Mouse (Mus musculus) heart, postnatal 25 days (tissue): ENCODE results near the gene Cldn20. TPM values are rescaled to one million over a fixed set of nuclear protein-coding genes. Genes with fewer than 3 reads are reported as not detected.

Experiments used
- DNase-seq: peaks from one replicate; pipeline ENCODE4 v3.0.0; 2022; ENCODE audit warnings: low spot score
- intact Hi-C: fragments of 180-260 bp; cut with DNase I; formaldehyde crosslinking; loops from one replicate; pipeline ENCODE4 v1.15.1; 2025
- total RNA-seq, 2 experiments: library from RNA; stranded (reverse); gene quantifications; 2 replicates each; pipeline ENCODE4 v1.2.3; 2021

Gene Cldn20
- not detected for total RNA-seq

DNA sequence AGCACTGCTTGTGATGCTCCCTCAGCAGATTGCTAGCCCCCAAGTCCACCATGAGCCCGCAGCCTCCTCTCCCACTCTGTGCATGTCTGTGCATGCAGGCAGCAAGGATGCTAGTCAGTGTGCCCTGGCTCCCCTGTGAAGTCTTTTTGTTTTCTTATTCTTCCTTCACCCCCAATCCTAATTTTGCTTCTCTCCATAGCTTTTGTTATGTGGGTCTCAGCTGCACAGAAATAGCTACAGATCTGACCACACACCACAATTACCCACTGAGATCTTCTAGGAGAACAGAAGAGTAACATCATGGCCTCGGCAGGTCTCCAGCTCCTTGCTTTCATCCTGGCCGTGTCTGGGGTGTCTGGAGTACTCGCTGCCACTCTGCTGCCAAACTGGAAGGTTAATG, at the start of gene Cldn20:
TSS of gene Cldn20 (plus strand) at position 301 of the 400 bp plus-strand sequence.
- no peak for DNase-seq
- intact Hi-C loops, result no loop called here

DNA sequence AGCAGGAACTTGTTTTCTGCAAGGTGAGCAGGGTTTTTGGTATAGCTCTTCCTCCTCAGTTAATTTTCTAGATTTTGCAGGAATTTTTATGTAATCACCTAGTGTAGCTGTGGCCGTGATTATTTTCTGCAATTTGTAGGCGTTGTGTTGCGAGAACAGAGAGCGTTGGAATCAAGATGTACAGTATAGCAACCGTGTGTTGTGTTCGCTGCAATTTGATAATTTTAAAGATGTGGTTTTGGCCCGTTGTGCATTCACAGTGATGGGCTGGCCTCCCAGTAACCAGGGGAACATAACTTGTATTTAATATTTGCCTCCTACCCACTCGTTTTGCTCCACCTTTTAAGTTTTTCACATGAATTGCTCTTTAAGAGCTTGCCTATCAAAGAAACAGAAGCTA, 49.3 kb upstream of the Cldn20 start:
- DNase-seq, result no peak

DNA sequence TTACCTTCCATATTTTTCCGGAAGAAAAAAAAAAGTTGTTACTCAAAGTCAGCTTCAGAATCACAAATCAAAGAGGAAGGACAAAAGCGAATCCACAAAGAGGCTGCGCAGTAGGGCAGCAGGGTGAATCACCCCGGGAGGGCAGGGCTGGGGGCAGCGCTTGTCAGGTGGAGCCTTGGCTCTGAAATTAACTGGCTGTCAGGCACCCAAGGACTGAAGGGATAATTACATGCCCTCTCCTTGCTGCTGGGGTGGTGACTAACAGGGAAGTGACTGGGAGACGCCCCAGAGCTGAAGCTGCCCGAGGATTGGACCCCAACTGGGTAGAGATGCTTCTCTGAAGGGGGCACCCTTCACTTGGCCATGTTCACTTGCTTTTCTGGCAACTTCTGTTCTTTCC, 46.5 kb upstream of the Cldn20 start:
- no peak for DNase-seq
- intact Hi-C loops, result no loop called here

More for the DNA sequence above, 49.3 kb upstream of the Cldn20 start:
- intact Hi-C loops, result no loop called here

DNA sequence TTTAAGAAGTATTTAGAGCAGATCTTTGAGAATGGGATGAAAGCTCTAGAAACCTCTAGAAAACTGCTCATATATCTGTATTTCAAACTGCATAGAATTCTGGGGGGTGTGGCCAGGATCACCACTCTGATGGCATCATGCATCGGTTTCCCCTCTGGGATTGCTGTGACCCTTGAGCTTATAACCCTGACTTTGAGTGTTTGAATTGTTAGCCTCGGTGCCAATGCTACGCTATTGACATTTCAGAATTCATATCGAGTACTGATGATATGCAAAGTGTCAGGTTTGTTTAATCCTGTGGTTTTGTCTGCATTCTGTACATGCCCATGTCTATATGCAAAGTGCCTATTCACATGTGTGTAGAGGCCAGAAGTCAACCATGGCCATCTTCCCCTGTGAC, 45.1 kb upstream of the Cldn20 start:
- DNase-seq, result no peak
- intact Hi-C loops, result no loop called here

DNA sequence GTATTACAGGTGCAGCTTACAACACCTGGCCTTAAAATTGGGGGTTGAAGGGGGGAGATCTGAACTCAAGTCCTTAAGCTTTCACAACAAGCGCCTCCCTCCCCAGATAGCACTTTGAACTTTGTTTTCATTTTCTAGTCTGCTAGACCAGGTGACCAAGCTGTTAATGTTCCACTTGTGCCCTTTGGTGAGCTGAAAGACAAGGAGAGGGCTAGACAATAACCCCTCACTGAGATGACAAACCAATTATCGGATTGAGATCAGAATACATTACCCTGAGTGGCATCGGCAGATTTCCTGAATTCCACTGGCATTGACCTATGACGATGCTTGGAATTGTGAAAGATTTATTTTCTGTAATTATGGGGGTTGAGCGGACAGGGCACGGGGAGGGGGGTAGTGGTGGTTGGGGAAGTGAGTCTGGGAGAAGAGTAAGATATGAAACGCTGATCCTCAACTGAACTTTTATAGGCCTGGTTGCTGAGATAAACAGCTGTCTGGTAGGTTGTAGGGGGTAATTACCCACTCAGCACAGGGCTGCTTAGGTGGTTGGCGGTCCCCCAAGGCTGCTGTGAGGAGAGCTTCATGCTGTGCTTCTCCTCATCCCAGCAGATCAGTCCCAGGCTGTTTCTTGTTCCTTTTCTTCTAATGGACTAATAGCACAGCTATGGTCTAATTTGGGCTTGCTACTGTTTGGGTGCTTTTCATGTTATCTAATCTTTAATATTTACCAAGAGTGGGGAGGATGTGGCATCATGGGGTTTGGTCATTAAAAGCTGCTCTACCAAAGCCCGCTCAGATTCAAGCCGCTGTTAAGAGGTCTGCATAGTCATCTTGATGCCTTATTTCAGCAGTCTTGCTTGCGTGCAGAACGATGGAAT, 44.4 kb upstream of the Cldn20 start:
- DNase-seq, result no peak
- intact Hi-C loops, result no loop called here

DNA sequence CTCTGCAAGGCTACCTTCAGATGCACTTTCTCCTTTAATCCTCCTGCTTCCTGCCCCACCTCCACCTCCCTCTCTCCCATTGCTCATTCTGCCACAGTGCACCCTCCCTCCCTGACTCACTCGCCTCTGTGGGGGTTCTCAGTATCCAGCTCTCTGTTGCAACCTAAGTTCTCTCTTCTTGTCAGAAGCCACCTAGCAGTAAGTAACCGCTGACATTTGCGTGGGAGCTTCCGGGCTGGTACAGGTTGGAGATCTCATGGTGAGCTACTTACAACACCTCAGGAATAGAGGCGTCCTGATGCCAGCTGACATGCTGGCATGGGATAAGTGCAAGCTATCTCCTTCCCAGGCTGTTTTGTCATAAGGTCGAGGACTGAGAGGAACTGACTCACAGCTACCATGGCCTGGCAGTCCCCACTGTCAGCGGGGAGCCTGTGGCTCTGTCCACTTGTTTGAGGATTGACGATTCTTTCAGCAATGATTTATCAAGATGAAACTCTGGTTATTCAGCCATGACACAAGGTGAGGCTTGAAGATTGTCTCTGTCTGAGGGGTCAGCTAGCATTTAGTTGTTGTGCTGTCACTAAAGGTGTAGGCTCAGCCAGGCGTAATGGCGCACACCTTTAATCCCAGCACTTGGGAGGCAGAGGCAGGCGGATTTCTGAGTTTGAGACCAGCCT, 42.0 kb upstream of the Cldn20 start:
- intact Hi-C loops, result no loop called here
- no peak for DNase-seq

DNA sequence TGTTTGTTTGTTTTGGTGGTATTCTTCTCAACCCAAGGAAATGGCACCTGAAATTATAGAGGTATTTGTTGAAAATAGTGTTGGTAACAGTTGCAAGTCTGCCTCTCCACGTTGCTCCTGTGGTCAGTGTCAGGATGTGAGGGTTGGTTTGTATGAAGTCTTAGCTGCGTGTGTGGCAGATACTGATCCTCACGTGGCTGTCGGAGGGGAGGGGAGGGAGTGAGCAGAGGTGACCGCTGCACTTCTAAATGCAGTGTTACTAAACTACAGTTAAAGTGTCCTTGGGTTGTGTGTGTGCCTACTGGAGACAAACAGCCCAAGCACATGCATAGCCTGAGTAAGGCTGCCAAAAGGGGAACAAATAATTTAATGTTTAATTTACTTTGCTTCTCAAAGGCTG, 41.3 kb upstream of the Cldn20 start:
- no peak for DNase-seq
- intact Hi-C loops, result no loop called here

DNA sequence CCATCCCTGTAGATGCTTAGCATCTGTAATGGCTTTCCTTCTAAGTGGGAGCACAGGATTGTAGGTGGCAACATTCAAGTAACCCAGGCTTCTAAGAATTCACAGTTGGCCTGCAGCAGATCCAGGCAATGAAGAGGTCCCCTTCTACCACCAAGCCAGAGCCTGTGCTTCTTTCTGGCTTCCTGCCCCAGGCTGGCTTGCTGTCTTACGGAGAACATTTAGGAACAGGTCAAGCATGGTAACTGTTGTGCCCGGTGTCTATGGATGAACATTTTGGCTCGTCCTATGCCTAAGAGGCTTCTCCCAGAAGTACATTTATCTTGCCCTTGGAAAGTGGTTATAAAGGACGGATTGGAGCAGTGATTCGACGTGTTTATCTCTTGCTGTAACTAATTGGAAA, 40.7 kb upstream of the Cldn20 start:
- intact Hi-C loops, result no loop called here
- no peak for DNase-seq

DNA sequence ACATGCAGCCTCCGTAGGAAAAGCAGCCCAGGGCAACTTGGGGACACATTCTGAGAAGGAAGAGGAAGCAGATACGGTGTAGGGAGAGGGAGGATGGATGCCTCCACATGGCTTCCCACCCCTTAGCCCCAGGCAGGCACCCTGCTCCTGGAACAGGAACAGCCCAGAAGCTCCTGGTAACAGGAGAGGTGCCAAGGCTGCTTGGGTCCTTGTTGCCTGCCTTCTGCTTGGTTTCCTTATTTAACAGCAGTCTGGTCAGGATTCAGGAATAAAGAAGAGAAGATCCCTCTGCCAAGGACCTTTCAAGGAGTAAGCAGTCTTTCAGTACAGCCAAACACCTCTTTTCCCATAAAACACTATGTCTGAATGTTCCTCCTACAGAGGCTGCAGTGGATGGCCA, 36.8 kb upstream of the Cldn20 start:
- DNase-seq, result no peak
- intact Hi-C loops, result no loop called here

DNA sequence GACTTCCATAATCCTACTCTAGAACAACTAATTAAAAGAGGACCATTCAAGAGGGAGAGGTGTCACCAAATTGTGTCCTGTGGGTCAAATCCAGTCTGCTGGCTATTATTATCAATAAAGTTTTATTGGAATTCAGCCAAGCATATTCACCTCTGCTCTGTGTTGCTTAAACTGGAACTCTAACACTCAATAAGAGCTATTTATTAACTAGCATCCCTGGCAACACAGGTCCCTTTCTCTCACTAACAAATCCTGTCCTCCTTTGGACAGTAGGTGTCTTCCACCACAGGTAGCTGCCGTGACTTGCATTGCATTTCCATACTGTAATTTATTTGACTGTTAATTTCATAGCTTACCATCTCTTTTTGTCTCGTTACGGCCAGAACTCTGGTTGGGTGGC, 36.3 kb upstream of the Cldn20 start:
- intact Hi-C loops, result no loop called here
- DNase-seq, result no peak

DNA sequence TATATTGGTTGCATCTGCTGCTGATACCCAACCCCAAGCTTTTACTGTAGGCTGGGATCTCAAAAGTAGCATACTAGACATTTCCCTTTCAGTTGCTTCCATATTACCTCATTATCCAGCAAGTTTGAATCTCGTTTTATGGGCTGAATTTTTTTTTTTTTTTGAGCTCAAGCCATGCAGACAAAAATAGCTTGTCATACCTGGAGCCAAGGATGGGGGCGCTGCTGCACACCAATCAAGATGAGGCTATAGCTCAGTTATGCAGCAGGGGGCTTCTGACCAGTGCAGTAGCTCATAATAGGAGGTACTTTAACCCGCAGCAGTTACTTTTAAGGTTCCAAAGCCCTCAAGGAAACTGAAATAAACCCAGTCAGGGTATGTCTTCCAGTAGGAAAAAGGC, 34.3 kb upstream of the Cldn20 start:
- DNase-seq, result no peak
- intact Hi-C loops, result no loop called here

DNA sequence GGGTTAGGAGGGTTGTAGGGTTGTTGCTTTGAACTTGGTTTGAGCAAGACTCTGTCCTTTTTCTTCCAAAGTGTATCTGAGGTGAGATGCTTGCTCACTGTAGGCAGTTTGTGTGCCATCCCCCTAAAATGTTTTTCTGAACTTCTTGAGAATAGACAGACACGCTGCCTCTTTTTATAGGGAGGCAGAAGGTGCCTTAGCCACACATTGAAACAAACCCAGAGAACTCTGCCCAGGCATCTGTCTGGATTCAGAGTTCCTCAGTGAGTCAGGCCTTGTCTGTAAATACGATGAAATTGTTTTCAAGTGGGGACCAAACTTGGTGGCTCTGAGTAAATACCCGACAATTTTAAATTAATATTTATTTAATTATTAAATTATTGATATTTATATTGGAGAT, 33.8 kb upstream of the Cldn20 start:
- intact Hi-C loops, result no loop called here
- DNase-seq, result no peak

DNA sequence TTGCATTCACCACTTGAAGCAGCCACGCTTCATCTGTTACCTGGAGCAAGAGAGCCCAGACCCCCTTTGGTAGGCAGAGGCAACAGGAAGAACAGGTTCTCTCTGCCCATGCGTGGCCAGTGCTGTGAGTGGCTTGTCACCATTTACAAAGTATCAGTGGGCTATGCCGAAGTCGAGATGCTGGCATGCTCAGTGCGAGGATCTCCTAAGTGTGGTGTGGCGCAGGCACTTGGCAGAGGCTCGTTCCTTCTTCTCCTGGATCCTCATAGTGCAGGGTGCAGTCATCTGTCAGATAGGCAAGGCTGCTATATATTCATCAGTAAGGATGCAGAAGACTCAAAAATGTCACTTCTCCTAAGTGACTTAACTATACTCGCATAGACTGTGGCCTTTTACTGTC, 32.9 kb upstream of the Cldn20 start:
- intact Hi-C loops, result no loop called here
- no peak for DNase-seq

DNA sequence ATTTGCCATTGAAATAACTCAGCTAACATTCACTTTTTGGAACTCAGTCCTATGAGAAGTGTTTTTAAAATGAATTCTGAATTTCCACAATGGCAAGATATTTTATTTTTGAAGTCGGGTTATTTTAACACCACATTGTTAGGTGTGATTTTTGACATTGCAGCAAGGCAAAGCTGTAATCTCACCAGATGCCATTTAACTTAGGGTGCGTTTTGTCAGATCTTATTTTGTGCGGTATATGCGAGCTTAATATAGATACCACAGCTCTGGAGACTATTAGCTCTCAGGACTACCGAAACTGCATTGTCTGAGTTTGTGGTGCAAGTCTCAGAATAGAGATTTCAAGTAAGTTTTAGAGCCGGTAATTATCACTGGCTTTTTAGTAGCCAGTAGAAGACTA, 32.3 kb upstream of the Cldn20 start:
- intact Hi-C loops, result no loop called here
- DNase-seq, result no peak

DNA sequence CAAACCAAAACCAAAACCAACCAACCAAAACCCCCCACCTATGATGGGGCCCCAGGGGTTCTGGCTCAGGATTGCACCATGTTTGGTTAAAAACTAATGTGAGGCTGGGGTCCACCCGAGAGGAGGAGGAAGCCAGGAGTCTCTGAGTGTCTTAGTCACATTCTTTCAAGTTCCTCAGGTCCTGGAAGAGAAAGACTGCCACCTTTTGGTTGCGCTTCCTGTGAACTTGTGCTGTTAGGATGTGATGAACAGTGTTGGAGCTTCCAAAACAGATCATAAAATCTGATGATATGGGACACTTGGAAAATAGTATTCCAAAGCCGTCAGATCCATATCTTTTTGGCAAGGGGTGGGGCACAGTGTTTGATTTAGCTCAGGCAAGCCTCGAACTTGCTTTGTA, 31.4 kb upstream of the Cldn20 start:
- DNase-seq, result no peak
- intact Hi-C loops, result no loop called here

DNA sequence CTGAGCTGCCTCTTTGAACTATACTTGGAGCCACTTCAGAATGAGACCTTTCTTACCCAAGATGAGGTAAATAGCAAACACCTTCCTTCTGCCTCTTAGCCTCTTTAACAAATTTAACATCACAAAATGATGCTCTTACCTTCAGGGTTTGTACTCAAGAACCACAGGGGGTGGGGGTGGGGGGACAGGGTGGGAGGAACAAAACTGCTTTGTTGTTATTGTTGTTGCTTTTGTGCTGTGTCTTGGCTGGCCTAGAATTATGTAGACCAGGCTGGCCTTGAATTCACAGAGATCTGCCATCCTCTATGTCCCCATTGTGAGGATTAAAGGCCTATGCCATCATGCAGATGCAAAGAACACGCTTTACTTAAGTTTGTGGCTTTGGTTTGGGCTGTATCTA, 26.6 kb upstream of the Cldn20 start:
- no peak for DNase-seq
- intact Hi-C loops, result loop anchor here (5.0 kb wide), 1 partner anchor 233 kb away; no protein-coding TSS in a partner anchor

DNA sequence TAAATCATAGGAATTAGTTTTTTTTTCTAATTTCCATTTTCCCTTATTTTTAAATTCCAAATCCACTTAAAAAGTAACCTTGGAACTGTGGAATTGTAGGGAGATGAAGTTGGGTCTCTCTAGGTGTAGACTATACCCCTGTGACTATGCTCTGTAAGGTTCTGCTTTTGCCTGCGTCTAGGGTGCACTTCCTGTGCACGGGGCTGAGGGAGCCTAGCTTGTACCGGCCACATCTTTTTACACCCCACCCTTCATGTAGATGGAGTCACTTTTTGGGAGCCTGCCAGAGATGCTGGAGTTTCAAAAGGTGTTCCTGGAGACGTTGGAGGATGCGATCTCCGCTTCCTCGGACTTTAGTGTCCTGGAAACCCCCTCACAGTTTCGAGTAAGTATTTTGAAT, 25.8 kb upstream of the Cldn20 start:
- intact Hi-C loops, result loop anchor here (5.0 kb wide), 1 partner anchor 234 kb away; no protein-coding TSS in a partner anchor
- no peak for DNase-seq

DNA sequence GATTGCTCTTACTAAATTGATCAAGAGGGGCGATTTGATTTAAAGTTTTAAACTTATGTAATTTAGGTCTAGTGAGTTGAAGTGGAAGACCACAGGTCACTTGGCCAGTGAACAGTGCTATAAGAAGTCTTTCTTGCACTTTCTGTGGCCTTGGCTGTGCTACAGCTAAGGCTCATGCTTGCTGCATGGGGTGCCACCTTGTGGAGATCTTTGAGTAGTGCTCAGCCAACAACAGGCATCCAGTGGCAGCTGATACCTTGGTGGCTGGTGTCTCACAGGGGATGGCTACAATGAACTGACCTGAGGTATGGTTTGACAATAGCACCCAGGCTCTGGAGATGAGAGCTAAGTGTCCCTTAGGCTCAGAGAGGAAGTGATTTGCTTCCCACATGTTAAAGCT, 22.5 kb upstream of the Cldn20 start:
- peak; percentile 5 for DNase-seq
- intact Hi-C loops, result loop anchor here (1.0 to 5.0 kb wide), 2 partner anchors 62 to 238 kb away; no protein-coding TSS in a partner anchor

DNA sequence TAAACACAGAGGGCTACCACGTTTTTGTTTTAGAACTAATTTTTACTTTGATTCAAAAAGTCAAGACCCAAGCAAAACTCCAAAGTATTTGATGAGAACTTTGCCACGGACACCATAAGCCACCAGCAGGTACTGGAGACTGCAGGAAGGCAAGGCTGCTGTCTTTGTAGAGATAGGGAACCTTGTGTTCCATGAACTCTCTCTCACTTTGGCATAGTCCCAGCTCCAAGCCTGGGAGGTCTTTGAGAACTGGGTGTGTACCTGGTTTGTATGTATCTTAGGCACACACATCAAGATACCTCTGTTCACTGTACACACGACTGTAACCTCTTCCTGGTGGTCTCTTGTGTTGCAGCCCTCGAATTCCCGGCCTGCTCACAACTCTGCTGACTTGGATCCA, 18.0 kb upstream of the Cldn20 start:
- intact Hi-C loops, result no loop called here
- no peak for DNase-seq

DNA sequence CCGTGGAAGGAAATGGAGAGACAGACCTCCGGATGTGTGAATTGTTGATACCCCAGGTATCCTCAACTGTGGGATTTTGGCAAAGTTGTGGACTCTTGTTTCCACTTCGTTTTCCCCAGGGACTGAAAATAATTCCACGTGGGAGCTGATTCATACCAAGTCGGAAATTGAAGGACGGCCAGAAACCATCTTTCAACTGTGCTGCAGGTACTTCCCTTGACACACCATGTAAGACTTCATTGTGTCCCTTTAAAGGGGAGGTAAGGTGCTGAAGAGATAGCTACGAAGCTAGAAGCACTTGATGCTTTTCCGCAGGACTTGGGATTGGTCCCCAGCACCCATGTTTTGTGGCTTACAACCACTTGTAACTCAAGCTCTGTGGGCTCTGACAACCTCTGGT, 16.5 kb upstream of the Cldn20 start:
- no peak for DNase-seq
- intact Hi-C loops, result no loop called here

DNA sequence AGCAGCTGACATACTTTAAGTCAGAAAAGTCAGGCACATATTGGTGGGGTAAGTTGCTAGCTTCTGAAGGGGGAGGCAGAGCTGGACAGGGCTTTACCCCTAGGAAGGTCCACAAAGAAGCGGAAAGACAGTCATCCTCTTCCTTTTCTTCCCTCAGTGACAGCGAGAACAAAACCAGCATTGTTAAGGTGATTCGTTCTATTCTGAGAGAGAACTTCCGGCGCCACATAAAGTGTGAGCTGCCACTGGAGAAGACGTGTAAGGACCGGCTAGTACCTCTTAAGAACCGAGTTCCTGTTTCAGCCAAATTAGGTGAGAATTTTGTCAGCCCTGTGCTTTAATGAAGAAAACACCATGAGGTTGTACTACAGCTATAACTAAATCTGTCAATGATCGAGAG, 15.9 kb upstream of the Cldn20 start:
- no peak for DNase-seq
- intact Hi-C loops, result no loop called here
